Mouse (Mus musculus): ENCODE results near the gene Tnf.

DNA sequence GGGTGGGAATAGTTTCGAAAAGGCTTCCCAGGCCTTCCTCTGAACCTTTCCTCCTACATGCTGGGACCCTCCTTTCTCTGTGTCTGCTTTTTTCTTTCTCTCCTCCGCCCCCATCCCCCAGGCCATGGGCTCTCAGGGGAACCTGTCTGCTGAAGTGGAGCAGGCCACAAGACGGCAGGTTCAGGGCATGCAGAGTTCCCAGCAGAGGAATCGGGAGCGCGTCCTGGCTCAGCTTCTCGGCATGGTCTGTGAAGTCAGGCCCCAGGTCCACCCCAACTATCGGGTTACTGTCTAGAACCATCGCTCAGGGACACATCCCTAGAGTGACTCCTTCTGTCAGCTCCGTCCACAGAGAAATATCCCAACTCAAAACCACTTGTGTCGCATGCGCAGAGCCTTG, 35.7 kb upstream of the Tnf start:
- TF ChIP-seq UBTF (IDR thresholded peaks at IDR 0.05; ENCODE audit: low read depth, low read length) (no peak), POLR2A (IDR thresholded peaks at IDR 0.05; ENCODE audit: low read depth, low read length) (no peak), CTCF (conservative IDR thresholded peaks at IDR 0.05 in 1 of 2, IDR thresholded peaks at IDR 0.05 in 1 of 2; ENCODE audit: low read depth in 2 of 2, low read length in 2 of 2) (no peak), MAFK (IDR thresholded peaks at IDR 0.05; ENCODE audit: insufficient replicate concordance, low read length) (no peak), MAZ (IDR thresholded peaks at IDR 0.05; ENCODE audit: low read depth, low read length) (no peak), EP300 (IDR thresholded peaks at IDR 0.05; ENCODE audit: low read length) (no peak), HCFC1 (IDR thresholded peaks at IDR 0.05; ENCODE audit: low read depth, low read length) (no peak), JUND (conservative IDR thresholded peaks at IDR 0.05; ENCODE audit: low read depth, low read length) (no peak), MAX (IDR thresholded peaks at IDR 0.05; ENCODE audit: low read length) (no peak), CHD2 (IDR thresholded peaks at IDR 0.05; ENCODE audit: low read length) (no peak)

All from CH12.LX (cell line).